Mouse (Mus musculus): ENCODE results near the gene Serpina3a.

GRCm38 (mm10) chr12:104151989-104152388, 39.5 kb downstream of the Serpina3a start:
- no peak for TF ChIP-seq POLR2A (IDR thresholded peaks at IDR 0.05; ENCODE audit: control insufficient read depth in 1 of 2, insufficient read depth in 1 of 2, low read depth in 1 of 2, low read length in 2 of 2, poor library complexity in 1 of 2)
- no peak for TF ChIP-seq ETS1 (IDR thresholded peaks at IDR 0.05; ENCODE audit: low read depth, low read length)
